Mouse (Mus musculus) C2C12 (cell line): ENCODE results near the gene Gm42742.

Experiments
- CEBPB ChIP-seq: IDR thresholded peaks from one replicate; pipeline ENCODE4 v1.6.1; 2011; ENCODE audit warnings: low read depth, mild to moderate bottlenecking, control low read depth, moderate library complexity
- CTCF ChIP-seq: IDR thresholded peaks from one replicate; pipeline ENCODE4 v1.5.1; 2011; ENCODE audit not compliant: control insufficient read depth, insufficient read depth, insufficient read length
- FOSL1 ChIP-seq: IDR thresholded peaks from one replicate; pipeline ENCODE4 v1.8.0; 2011; ENCODE audit warnings: mild to moderate bottlenecking, low read length; ENCODE audit not compliant: poor library complexity, insufficient read depth, severe bottlenecking
- MAX ChIP-seq: IDR thresholded peaks from one replicate; pipeline ENCODE4 v1.6.1; 2011; ENCODE audit warnings: mild to moderate bottlenecking, control low read depth
- MYOD1 ChIP-seq: IDR thresholded peaks from one replicate; pipeline ENCODE4 v1.6.1; 2011; ENCODE audit warnings: low read depth; ENCODE audit not compliant: control insufficient read depth, insufficient read length
- MYOG ChIP-seq: IDR thresholded peaks from one replicate; pipeline ENCODE4 v1.6.1; 2011; ENCODE audit not compliant: control insufficient read depth, insufficient read length; ENCODE audit errors: extremely low read depth
- USF1 ChIP-seq: IDR thresholded peaks from one replicate; pipeline ENCODE4 v1.6.1; 2011; ENCODE audit warnings: low read depth, mild to moderate bottlenecking, control low read depth, moderate library complexity

DNA sequence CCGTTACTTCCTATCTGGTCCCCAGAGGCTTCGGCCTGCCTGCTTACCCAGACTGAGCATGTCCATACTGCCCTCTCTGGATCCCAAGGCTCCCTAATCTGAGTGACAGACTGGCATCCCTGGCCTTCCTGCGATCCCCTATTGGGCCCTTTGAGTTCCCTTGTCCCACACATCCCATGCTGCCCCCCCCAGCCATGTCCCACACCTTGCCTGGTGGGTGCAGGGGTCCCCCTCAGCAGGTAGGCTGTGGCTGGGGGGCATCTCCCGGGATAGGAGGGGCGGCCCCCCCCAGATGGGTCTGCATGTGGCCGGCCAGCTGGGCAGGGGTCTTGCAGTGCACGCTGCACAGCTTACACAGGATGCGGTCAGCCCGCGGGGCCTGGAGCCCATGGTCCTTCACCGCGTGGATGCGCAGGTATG is 2.4 kb upstream of the Gm42742 start:
- TF ChIP-seq USF1 (no peak), CEBPB (no peak), CTCF (no peak), MYOD1 (no peak), MAX (no peak), MYOG (no peak), FOSL1 (no peak)
